Mouse (Mus musculus): ENCODE measurements at regions not wholly inside any gene's neighbourhood (a gene's known extent, or its start where the extent isn't known, plus 50 kb on each side); places are given as distances from the start of the nearest gene placed in this dataset.

- TF ChIP-seq CTCF (IDR thresholded peaks at IDR 0.05; ENCODE audit: extremely low read depth, insufficient read depth, low read length): no peak
- no peak for TF ChIP-seq POLR2A (IDR thresholded peaks at IDR 0.05; ENCODE audit: extremely low read depth, insufficient read depth, low read length)
Observed at GRCm38 (mm10) chr6:31240051-31240450, 158.5 kb upstream of the Mkln1 start.

Measured in cortical plate, adult 2 months (tissue).